Mouse (Mus musculus): ENCODE results near the gene Lsm14a. TPM values are rescaled to one million over a fixed set of nuclear protein-coding genes. Genes with fewer than 3 reads are reported as not detected.

Lsm14a gene
- total and polyA plus RNA-seq, 3 experiments, result 53.7 to 193 (median 90.0) TPM

DNA sequence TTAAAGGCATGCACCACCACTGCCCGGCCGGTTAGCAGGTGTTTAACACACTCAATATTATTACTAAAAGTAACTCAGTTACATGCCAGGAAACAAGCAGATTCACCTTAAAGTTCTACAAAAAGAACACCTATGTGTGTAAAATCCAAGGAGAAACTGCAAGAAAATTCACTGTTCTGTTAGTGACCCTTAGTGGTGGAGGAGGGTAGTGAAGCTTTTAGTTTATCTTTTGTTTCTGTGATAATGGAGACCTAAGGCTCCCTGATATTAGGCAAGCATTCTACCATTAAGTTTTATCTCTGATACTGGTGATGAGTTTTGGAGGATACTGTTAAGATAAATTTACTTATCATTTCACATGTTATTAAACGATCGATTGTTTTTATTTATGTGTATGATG, 37.5 kb downstream of the Lsm14a start:
- Histone ChIP-seq H3K27ac (ENCODE audit: insufficient read depth, low read depth) (no peak overlapping the region), H3K36me3 (replicated peaks in 1 of 2; ENCODE audit: control insufficient read depth in 1 of 2, insufficient read depth in 1 of 2, low read length in 1 of 2) (peaks cover 42 to 74% of the 10 kb centered on the region in 2 experiments), H3K4me1 (ENCODE audit: control insufficient read depth in 1 of 2, insufficient read depth in 2 of 2) (no peaks in the 10 kb centered on the region), H3K4me2 (ENCODE audit: insufficient read depth, low read depth, poor library complexity, severe bottlenecking) (no peak overlapping the region), H3K9ac (ENCODE audit: insufficient read depth, low read depth) (no peak overlapping the region), H3K9me3 (replicated peaks; ENCODE audit: low read length) (no peaks in the 10 kb centered on the region), H3K27me3 (replicated peaks) (no peaks in the 10 kb centered on the region), H3K4me3 (replicated peaks in 1 of 3; ENCODE audit: low read depth in 2 of 3, low read length in 2 of 3, poor library complexity in 1 of 3) (no peak overlapping the region), H3K79me2 (replicated peaks; ENCODE audit: control insufficient read depth, extremely low read depth, insufficient read depth, poor library complexity, severe bottlenecking) (peaks cover 8% of the 10 kb centered on the region)
- TF ChIP-seq RAD21 (IDR thresholded peaks at IDR 0.05; ENCODE audit: low read depth, low read length) (peak; percentile 78), GABPA (IDR thresholded peaks at IDR 0.05; ENCODE audit: insufficient replicate concordance, low read depth, low read length) (no peak), MAFK (IDR thresholded peaks at IDR 0.05; ENCODE audit: insufficient replicate concordance, low read length) (no peak), CTCF (conservative IDR thresholded peaks at IDR 0.05 in 1 of 2, IDR thresholded peaks at IDR 0.05 in 1 of 2; ENCODE audit: low read depth in 2 of 2, low read length in 2 of 2) (peak in 1 of 2 experiments; percentile 75; a peak in 3 of 4 replicates), SMC3 (IDR thresholded peaks at IDR 0.05; ENCODE audit: low read depth, low read length) (peak; percentile 59)
- no peak for DNase-seq (ENCODE audit: extremely low read depth)
- dilution Hi-C loops (cut with MboI; ENCODE audit: extremely low pct_ligation_motif_present, extremely low pct_unique_long_range_greater_than_20kb, low sequenced_read_pairs), result no loop called here
- in situ Hi-C loops (cut with MboI; ENCODE audit: low pct_ligation_motif_present, low pct_unique_long_range_greater_than_20kb, low sequenced_read_pairs), result no loop called here

DNA sequence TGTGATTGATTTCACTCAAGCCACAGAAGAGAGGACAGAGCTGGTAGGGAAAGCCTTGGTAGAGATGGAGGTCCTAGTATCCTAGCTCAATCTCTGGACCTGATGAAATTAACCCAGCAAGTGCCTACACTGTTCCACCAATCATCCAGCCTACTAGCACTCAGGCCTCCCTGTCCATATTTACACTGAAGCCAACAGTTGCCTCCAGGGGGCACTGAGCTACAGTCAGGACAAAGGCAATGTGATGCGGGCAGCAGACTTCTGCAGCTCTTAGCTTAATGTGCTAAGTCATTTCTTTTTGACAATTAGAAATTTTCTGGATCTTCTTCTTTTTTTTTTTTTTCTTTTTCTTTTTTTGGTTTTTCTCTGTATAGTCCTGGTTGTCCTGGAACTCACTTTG, 41.1 kb downstream of the Lsm14a start:
- DNase-seq (ENCODE audit: extremely low read depth), result peak; percentile 46
- Histone ChIP-seq H3K9me3 (replicated peaks; ENCODE audit: low read length) (no peaks in the 10 kb centered on the region), H3K4me2 (ENCODE audit: insufficient read depth, low read depth, poor library complexity, severe bottlenecking) (no peak overlapping the region), H3K36me3 (replicated peaks in 1 of 2; ENCODE audit: control insufficient read depth in 1 of 2, insufficient read depth in 1 of 2, low read length in 1 of 2) (peaks cover 60 to 89% of the 10 kb centered on the region in 2 experiments), H3K4me1 (ENCODE audit: control insufficient read depth in 1 of 2, insufficient read depth in 2 of 2) (peaks cover 10 to 22% of the 10 kb centered on the region in 2 experiments; a peak in 3 of 4 replicates), H3K27me3 (replicated peaks) (no peaks in the 10 kb centered on the region), H3K79me2 (replicated peaks; ENCODE audit: control insufficient read depth, extremely low read depth, insufficient read depth, poor library complexity, severe bottlenecking) (peaks cover 8% of the 10 kb centered on the region), H3K4me3 (replicated peaks in 1 of 3; ENCODE audit: low read depth in 2 of 3, low read length in 2 of 3, poor library complexity in 1 of 3) (no peak overlapping the region), H3K9ac (ENCODE audit: insufficient read depth, low read depth) (no peak overlapping the region), H3K27ac (ENCODE audit: insufficient read depth, low read depth) (no peak overlapping the region)
- in situ Hi-C loops (cut with MboI; ENCODE audit: low pct_ligation_motif_present, low pct_unique_long_range_greater_than_20kb, low sequenced_read_pairs) (no loop called here), dilution Hi-C loops (cut with MboI; ENCODE audit: extremely low pct_ligation_motif_present, extremely low pct_unique_long_range_greater_than_20kb, low sequenced_read_pairs) (no loop called here)
- TF ChIP-seq CHD1 (IDR thresholded peaks at IDR 0.05; ENCODE audit: low read depth, low read length) (no peak), CTCF (conservative IDR thresholded peaks at IDR 0.05 in 1 of 2, IDR thresholded peaks at IDR 0.05 in 1 of 2; ENCODE audit: low read depth in 2 of 2, low read length in 2 of 2) (peak in 1 of 2 experiments; percentile 52; a peak in 2 of 4 replicates), MAZ (IDR thresholded peaks at IDR 0.05; ENCODE audit: low read depth, low read length) (no peak), E2F4 (IDR thresholded peaks at IDR 0.05; ENCODE audit: insufficient replicate concordance, low read depth, low read length) (no peak), SMC3 (IDR thresholded peaks at IDR 0.05; ENCODE audit: low read depth, low read length) (peak; percentile 41), MAX (IDR thresholded peaks at IDR 0.05; ENCODE audit: low read length) (no peak), POLR2AphosphoS2 (IDR thresholded peaks at IDR 0.05; ENCODE audit: low read depth, low read length) (no peak), POLR2A (IDR thresholded peaks at IDR 0.05; ENCODE audit: low read depth, low read length) (no peak), ZKSCAN1 (IDR thresholded peaks at IDR 0.05; ENCODE audit: borderline replicate concordance, low read depth, low read length) (no peak), TBP (conservative IDR thresholded peaks at IDR 0.05; ENCODE audit: low read depth, low read length) (no peak), ZNF384 (IDR thresholded peaks at IDR 0.05; ENCODE audit: low read depth, low read length) (no peak)

DNA sequence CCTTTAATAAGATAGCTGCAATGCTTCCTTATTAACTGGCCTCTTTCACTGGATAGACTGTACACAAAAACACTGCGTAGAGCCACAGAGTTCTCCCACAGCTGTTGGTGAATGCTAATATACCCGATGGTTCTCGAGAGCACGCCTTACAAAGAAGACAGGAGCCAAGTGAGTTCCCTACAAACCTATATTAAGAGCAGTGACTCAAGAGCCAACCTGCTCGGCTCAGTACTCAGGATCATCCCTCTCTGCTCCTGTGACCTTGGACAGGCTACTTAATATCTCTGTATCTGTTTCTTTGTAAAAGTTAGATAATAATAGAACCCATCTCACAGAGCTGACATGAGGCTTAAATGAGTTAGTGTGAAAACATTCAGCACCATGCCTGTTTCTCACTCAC, 42.9 kb downstream of the Lsm14a start:
- no peak for DNase-seq (ENCODE audit: extremely low read depth)
- Histone ChIP-seq H3K27ac (ENCODE audit: insufficient read depth, low read depth) (no peak overlapping the region), H3K9ac (ENCODE audit: insufficient read depth, low read depth) (no peak overlapping the region), H3K4me1 (ENCODE audit: control insufficient read depth in 1 of 2, insufficient read depth in 2 of 2) (peaks cover 10 to 22% of the 10 kb centered on the region in 2 experiments; a peak in 3 of 4 replicates), H3K79me2 (replicated peaks; ENCODE audit: control insufficient read depth, extremely low read depth, insufficient read depth, poor library complexity, severe bottlenecking) (peaks cover 5% of the 10 kb centered on the region; the same call in 1 of the 2 replicates), H3K27me3 (replicated peaks) (no peaks in the 10 kb centered on the region), H3K36me3 (replicated peaks in 1 of 2; ENCODE audit: control insufficient read depth in 1 of 2, insufficient read depth in 1 of 2, low read length in 1 of 2) (peaks cover 65 to 91% of the 10 kb centered on the region in 2 experiments), H3K9me3 (replicated peaks; ENCODE audit: low read length) (no peaks in the 10 kb centered on the region), H3K4me3 (replicated peaks in 1 of 3; ENCODE audit: low read depth in 2 of 3, low read length in 2 of 3, poor library complexity in 1 of 3) (no peak overlapping the region), H3K4me2 (ENCODE audit: insufficient read depth, low read depth, poor library complexity, severe bottlenecking) (no peak overlapping the region)
- in situ Hi-C loops (cut with MboI; ENCODE audit: low pct_ligation_motif_present, low pct_unique_long_range_greater_than_20kb, low sequenced_read_pairs) (no loop called here), dilution Hi-C loops (cut with MboI; ENCODE audit: extremely low pct_ligation_motif_present, extremely low pct_unique_long_range_greater_than_20kb, low sequenced_read_pairs) (no loop called here)
- no peak for TF ChIP-seq HCFC1 (IDR thresholded peaks at IDR 0.05; ENCODE audit: low read depth, low read length)
- no peak for TF ChIP-seq IRF4 (IDR thresholded peaks at IDR 0.05; ENCODE audit: low read depth, low read length)
- TF ChIP-seq RCOR1 (conservative IDR thresholded peaks at IDR 0.05; ENCODE audit: low read depth, low read length), result no peak
- no peak for TF ChIP-seq RAD21 (IDR thresholded peaks at IDR 0.05; ENCODE audit: low read depth, low read length)

Measured in CH12.LX (cell line).